Mouse (Mus musculus): Measurements from ENCODE around the gene Tap1. TPM values are rescaled to one million over a fixed set of nuclear protein-coding genes. Genes with fewer than 3 reads are reported as not detected.
A peak's percentile ranks its signal among the peaks of the same experiment; 100 is the strongest.

The Tap1 gene
- polyA plus RNA-seq, 1 experiment from 2014 or later, result 2.4 TPM

DNA sequence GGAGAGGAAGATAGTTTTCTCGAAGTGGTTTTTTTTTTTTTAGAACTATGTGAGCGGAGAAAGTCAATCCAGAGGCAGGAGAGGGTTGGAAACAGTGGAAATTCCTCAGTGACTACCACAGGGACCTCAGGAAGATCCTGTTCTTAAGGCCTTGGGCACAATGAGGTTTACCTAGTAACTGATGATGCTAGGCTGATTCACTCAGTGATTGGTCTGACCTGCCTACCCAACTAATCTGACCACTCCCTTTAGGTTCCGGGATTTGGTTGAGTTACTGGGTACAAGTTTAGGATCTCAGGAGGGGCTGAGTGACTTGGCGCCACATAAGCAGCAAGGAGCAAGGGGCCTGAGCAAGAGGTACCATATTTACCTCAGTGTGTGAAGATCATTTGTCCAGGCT is 34.4 kb upstream of the Tap1 start, which contains the start of gene H2-DMb1:
TSS of gene H2-DMb1 (plus strand) at position 150 of the 400 bp plus-strand sequence.
- 48% methylated on average over 4 of the region's 4 CpGs for WGBS (ENCODE audit: insufficient replicate concordance)
- ATAC-seq (ENCODE audit: low read depth), result no peak

DNA sequence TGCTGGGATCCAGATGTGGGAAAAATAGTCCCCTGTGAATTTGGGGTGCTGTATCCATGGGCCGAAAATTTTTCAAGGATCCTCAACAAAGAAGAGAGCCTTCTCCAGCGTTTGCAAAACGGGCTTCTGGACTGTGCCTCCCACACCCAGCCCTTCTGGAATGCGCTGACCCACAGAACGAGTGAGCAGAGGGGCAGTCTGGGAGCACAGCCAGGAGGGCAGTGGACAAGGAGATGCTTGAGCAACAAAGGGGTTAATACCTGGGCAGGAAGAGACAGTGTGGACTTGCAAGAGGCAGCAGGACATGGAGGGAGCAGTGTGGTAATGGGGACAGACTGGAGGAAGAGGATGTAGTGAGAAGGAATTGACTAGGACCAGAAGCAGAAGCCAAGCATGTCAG is 31.8 kb upstream of the Tap1 start:
- WGBS (ENCODE audit: insufficient replicate concordance), result 55% methylated on average over 5 of the region's 5 CpGs
- H3K9ac ChIP-seq, result no peak overlapping the region
- H3K9me3 ChIP-seq (replicated peaks), result no peaks in the 10 kb centered on the region
- no peak for ATAC-seq (ENCODE audit: low read depth)
- no peaks in the 10 kb centered on the region for H3K27me3 ChIP-seq
- H3K4me2 ChIP-seq, result no peak overlapping the region
- no peak overlapping the region for H3K27ac ChIP-seq
- DNase-seq, result no peak
- no peak overlapping the region for H3K4me3 ChIP-seq (replicated peaks)
- no peaks in the 10 kb centered on the region for H3K36me3 ChIP-seq
- no peaks in the 10 kb centered on the region for H3K4me1 ChIP-seq (replicated peaks)

More for the DNA sequence above, 34.4 kb upstream of the Tap1 start, which contains the start of gene H2-DMb1:
- H3K36me3 ChIP-seq, result no peaks in the 10 kb centered on the region
- no peaks in the 10 kb centered on the region for H3K4me1 ChIP-seq (replicated peaks)
- no peak within 1 kb of the TSS for H3K9ac ChIP-seq
- H3K4me2 ChIP-seq, result no peak within 1 kb of the TSS
- no peak within 1 kb of the TSS for H3K4me3 ChIP-seq (replicated peaks)
- H3K27ac ChIP-seq, result no peak within 1 kb of the TSS
- no peaks in the 10 kb centered on the region for H3K27me3 ChIP-seq
- H3K9me3 ChIP-seq (replicated peaks), result no peaks in the 10 kb centered on the region
- DNase-seq, result no peak

DNA sequence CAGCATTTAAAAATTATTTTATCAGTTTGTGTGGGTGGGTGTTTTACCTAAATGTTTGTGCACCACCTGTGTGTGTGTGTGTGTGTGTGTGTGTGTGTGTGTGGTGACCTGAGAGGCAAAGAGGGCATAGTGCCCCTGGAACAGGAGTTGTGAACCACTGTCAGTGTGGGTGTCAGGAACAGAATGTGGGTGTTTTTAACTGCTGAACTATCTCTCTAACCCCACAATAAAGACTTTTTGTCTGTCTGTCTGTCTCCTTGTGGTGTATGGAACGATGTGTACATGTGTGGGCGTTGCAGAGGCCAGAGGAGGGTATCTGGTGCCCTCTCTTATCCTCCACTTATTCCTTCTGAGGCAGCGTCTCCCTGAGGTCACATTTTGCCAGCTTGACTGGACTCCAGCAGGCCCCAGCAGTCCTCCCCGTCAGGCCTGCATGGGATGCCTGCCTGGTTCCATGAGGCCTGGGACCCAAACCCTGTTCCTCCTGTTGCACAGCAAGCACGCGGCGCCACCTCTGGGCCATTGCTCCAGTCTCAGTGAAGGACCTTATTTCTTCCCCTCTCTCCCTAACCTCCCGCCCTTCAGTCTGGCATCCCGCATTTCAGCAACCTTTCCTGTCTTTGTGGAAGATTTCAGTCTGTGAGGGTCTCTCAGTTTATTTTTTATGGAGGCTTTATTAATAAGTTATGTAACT is 23.0 kb upstream of the Tap1 start:
- H3K9me3 ChIP-seq (replicated peaks), result no peaks in the 10 kb centered on the region
- ATAC-seq (ENCODE audit: low read depth) (no peak), DNase-seq (no peak)
- no peaks in the 10 kb centered on the region for H3K27me3 ChIP-seq
- 46% methylated on average over 9 of the region's 9 CpGs for WGBS (ENCODE audit: insufficient replicate concordance)
- H3K4me1 ChIP-seq (replicated peaks), result no peaks in the 10 kb centered on the region
- H3K9ac ChIP-seq, result no peak overlapping the region
- no peak overlapping the region for H3K4me2 ChIP-seq
- no peak overlapping the region for H3K4me3 ChIP-seq (replicated peaks)
- H3K27ac ChIP-seq, result no peak overlapping the region
- H3K36me3 ChIP-seq, result no peaks in the 10 kb centered on the region

DNA sequence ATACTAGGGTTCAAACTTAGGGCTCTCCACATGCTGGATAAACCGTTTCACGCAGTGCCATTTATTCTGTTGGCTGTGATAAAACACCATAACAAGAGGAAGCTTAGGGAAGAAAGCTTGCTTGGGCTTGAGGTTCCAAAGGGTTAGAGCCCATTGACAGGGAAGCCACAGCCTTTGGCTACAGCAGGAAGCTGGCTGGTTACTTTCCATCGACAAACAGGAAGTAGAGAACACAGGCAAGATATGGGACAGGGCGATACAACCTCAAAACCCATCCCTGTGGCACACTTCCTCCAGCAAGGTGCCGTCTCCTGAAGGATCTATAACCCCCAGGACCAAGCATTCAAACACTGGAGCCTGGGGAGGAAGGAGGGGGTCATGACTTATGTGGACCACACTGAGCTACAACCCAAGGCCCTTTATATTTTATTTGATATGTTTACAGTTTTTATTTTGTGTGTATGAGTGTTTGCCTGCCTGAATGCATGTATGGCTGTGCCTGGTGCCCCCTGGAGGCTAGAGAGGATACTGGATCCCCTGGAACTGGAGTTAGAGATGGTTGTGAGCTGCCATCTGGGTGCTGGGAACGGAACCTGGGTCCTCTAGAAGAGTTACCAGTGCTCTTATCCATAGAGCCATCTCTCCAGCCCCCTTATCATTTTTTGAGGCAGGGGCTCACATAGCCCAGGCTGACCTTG is 22.2 kb upstream of the Tap1 start:
- no peaks in the 10 kb centered on the region for H3K4me1 ChIP-seq (replicated peaks)
- no peak overlapping the region for H3K4me2 ChIP-seq
- H3K9me3 ChIP-seq (replicated peaks), result no peaks in the 10 kb centered on the region
- ATAC-seq (ENCODE audit: low read depth) (no peak), DNase-seq (no peak)
- no peaks in the 10 kb centered on the region for H3K27me3 ChIP-seq
- H3K4me3 ChIP-seq (replicated peaks), result no peak overlapping the region
- no peak overlapping the region for H3K27ac ChIP-seq
- WGBS (ENCODE audit: insufficient replicate concordance), result 34% methylated on average over 6 of the region's 6 CpGs
- H3K36me3 ChIP-seq, result no peaks in the 10 kb centered on the region
- H3K9ac ChIP-seq, result no peak overlapping the region

DNA sequence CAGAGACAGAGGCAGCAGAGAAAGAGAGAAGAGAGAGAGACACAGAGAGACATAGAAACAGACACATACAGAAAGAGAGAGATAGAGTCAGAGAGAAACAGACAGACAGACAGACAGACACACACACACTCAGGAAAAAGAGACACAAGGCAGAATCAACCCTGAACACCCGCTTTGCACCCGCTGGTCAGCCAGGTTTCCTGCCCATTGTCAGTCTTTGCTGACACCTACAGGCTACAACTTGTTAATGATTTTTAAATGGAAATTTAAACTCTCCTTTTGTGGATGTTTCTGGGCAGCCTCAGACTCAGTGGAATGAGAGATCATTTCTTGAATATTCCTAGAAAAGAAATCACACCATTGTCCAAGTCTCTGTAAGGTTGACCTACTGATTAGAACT is 18.1 kb upstream of the Tap1 start:
- no peak overlapping the region for H3K4me2 ChIP-seq
- H3K9me3 ChIP-seq (replicated peaks), result no peaks in the 10 kb centered on the region
- H3K36me3 ChIP-seq, result no peaks in the 10 kb centered on the region
- ATAC-seq (ENCODE audit: low read depth), result no peak
- H3K4me1 ChIP-seq (replicated peaks), result peaks cover 2% of the 10 kb centered on the region; the same call in 1 of the 2 replicates
- no peaks in the 10 kb centered on the region for H3K27me3 ChIP-seq
- WGBS (ENCODE audit: insufficient replicate concordance), result 2% methylated on average over 2 of the region's 2 CpGs
- H3K4me3 ChIP-seq (replicated peaks), result no peak overlapping the region
- no peak overlapping the region for H3K9ac ChIP-seq
- no peak overlapping the region for H3K27ac ChIP-seq
- DNase-seq, result no peak

DNA sequence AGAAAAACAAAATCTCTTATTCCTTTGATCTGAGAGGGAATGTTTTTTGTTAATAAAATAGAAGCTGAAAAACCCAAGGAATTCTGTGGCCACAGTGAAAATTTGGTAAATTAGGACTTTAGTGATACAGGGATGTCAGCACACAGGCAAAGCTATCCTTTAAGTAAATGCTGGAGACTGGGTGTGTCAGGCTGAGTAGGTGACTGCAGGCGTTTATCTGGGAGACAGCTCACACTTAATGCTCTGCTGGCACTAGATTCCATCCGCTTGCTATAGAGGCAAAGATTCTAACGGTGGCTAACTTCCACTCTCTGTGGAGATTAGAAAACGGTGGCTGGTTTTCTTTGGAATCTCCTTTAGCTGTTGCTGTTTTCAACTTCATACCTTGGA is 16.9 kb upstream of the Tap1 start:
- 14% methylated on average over 4 of the region's 4 CpGs for WGBS (ENCODE audit: insufficient replicate concordance)
- no peaks in the 10 kb centered on the region for H3K9me3 ChIP-seq (replicated peaks)
- H3K27ac ChIP-seq, result no peak overlapping the region
- H3K9ac ChIP-seq, result no peak overlapping the region
- no peak overlapping the region for H3K4me3 ChIP-seq (replicated peaks)
- no peak overlapping the region for H3K4me2 ChIP-seq
- peaks cover 2% of the 10 kb centered on the region; the same call in 1 of the 2 replicates for H3K4me1 ChIP-seq (replicated peaks)
- no peaks in the 10 kb centered on the region for H3K36me3 ChIP-seq
- H3K27me3 ChIP-seq, result no peaks in the 10 kb centered on the region
- ATAC-seq (ENCODE audit: low read depth) (no peak), DNase-seq (no peak)

DNA sequence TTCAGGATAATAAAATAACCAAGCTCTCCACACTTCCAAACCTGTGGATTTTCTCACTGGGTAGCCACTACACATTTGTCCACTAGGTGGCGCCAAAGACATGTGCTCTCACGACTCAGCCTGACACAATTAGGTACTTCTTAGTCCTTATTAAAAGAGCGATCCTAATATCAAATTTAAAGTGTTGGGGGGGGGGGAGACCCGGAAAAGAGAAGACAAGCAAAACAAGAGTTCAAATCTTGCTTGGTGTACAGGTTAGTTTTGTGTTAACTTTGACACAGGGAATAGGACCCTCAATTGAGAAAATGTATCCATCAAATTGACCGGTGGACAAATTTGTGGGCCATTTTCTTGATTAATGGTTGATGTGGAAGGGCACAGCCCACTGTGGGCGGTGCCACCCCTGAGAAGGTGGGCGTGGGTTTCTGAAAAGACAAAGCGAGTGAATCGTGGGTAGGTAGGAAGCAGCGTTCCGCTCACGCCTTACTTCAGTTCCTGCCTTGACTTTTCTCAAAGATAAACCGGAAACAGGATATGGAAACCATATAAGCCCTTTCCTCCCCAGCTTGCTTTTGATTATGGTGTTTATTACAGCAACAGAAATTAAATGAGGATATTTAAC is 16.4 kb upstream of the Tap1 start:
- 16% methylated on average over 13 of the region's 13 CpGs for whole genome bisulfite sequencing (ENCODE audit: insufficient replicate concordance)
- Histone ChIP-seq H3K36me3 (no peaks in the 10 kb centered on the region), H3K4me1 (replicated peaks) (peaks cover 2% of the 10 kb centered on the region; the same call in 1 of the 2 replicates), H3K9ac (no peak overlapping the region), H3K9me3 (replicated peaks) (no peaks in the 10 kb centered on the region), H3K27me3 (no peaks in the 10 kb centered on the region), H3K4me3 (replicated peaks) (0 out of 2 replicates have a peak overlapping the region, but pooled peaks have one; percentile 4), H3K4me2 (peak overlapping the region; percentile 44), H3K27ac (no peak overlapping the region; the same call in 1 of the 2 replicates)
- peak; percentile 50 for DNase-seq
- no peak for ATAC-seq (ENCODE audit: low read depth)

DNA sequence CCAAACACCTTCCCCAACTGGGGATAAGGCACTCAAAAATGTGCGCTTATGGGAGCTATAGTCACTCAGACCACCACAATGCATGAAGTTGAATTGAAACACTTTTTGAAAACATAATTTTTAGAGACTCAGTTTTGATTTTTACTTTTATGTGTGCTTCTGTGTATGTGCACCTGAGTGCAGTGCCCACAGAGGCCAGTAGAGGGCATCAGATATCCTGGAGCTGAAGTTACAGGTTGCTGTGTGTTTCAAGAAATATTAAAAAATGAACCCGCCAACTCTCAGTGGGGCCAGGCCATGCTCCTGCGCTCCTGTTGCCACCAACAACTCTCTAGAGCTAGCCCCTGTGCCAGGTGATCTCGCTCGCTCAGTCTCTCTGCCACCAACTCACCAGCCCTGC is 14.8 kb upstream of the Tap1 start:
- no peaks in the 10 kb centered on the region for H3K27me3 ChIP-seq
- H3K4me1 ChIP-seq (replicated peaks), result peaks cover 2% of the 10 kb centered on the region; the same call in 1 of the 2 replicates
- H3K4me3 ChIP-seq (replicated peaks), result no peak overlapping the region
- peaks cover 7% of the 10 kb centered on the region; the same call in 1 of the 2 replicates for H3K9me3 ChIP-seq (replicated peaks)
- no peak overlapping the region for H3K9ac ChIP-seq
- no peaks in the 10 kb centered on the region for H3K36me3 ChIP-seq
- WGBS (ENCODE audit: insufficient replicate concordance), result 91% methylated on average over 5 of the region's 5 CpGs
- no peak overlapping the region for H3K4me2 ChIP-seq
- no peak for DNase-seq
- ATAC-seq (ENCODE audit: low read depth), result no peak
- no peak overlapping the region for H3K27ac ChIP-seq

DNA sequence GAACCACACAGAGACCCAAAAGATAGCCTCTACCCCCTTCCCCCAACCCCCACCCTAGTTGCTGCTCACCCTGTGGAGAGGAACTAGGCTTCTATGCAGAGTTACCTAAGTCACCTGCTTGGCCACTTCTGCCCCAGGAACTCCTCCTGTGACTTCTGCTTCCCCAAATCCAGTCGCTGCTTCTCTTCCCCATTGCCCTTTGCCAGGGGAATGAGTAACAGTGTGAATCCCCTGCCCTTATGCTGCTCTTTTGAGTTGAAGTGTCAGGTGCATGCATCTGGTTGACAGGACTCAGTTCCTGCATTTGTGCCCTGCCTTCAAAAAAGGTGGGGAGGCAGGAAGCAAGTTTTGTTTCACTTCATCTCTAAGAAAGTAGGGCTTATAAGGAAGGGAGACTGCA is 13.3 kb upstream of the Tap1 start:
- no peak overlapping the region for H3K4me2 ChIP-seq
- no peak overlapping the region for H3K9ac ChIP-seq
- no peak overlapping the region for H3K4me3 ChIP-seq (replicated peaks)
- peaks cover 9% of the 10 kb centered on the region; the same call in 1 of the 2 replicates for H3K9me3 ChIP-seq (replicated peaks)
- no peaks in the 10 kb centered on the region for H3K27me3 ChIP-seq
- H3K4me1 ChIP-seq (replicated peaks), result peaks cover 2% of the 10 kb centered on the region; the same call in 1 of the 2 replicates
- WGBS (ENCODE audit: insufficient replicate concordance), result 29% methylated on average over 1 of the region's 1 CpGs
- H3K36me3 ChIP-seq, result no peaks in the 10 kb centered on the region
- ATAC-seq (ENCODE audit: low read depth) (no peak), DNase-seq (no peak)
- H3K27ac ChIP-seq, result no peak overlapping the region

DNA sequence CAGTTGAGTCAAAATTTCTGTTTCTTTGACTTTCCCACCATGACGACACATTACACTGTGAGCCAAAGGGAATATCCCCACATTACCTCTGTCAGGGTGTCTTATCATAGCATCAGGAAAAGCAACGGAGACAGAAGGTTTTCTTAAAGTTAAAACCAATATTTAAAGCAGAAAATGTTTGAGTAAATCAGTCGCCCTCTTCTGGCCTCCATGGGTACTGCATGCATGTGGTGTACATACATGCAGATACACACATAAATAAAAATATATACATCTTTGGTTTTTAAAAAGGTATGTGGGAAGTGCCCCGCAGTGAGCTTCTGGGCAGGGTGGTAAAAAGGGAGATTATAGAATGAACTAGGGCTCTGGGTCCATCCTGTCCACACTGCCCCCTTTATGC is 10.2 kb upstream of the Tap1 start:
- no peak overlapping the region for H3K27ac ChIP-seq
- no peak overlapping the region for H3K4me2 ChIP-seq
- 0 out of 2 replicates have a peak, but pooled peaks cover 2% of the 10 kb centered on the region for H3K27me3 ChIP-seq
- no peaks in the 10 kb centered on the region for H3K36me3 ChIP-seq
- peaks cover 9% of the 10 kb centered on the region; the same call in 1 of the 2 replicates for H3K9me3 ChIP-seq (replicated peaks)
- 58% methylated on average over 4 of the region's 4 CpGs for WGBS (ENCODE audit: insufficient replicate concordance)
- H3K9ac ChIP-seq, result no peak overlapping the region
- H3K4me3 ChIP-seq (replicated peaks), result no peak overlapping the region
- ATAC-seq (ENCODE audit: low read depth), result no peak
- DNase-seq, result no peak
- H3K4me1 ChIP-seq (replicated peaks), result 0 out of 2 replicates have a peak, but pooled peaks cover 3% of the 10 kb centered on the region

DNA sequence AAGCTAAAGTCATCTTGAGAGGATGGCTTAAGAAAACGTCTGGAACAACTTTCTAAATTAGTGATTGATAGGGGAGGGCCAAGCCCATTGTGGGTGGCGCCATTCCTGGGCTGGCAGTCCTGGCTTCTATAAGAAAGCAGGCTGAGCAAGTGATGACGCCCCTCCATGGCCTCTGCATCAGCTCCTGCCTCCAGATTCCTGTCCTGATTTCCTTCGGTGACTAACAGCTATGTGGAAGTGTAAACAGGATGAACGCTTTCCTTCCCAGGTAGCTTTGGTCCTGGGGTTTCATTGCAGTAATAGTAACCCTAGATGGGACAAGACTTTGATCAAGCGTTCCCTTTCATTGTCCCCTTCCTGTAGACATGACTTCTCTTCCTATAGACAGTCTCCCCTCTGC is 8.3 kb upstream of the Tap1 start:
- ATAC-seq (ENCODE audit: low read depth), result no peak
- no peak overlapping the region for H3K9ac ChIP-seq
- H3K4me3 ChIP-seq (replicated peaks), result no peak overlapping the region
- DNase-seq, result no peak
- H3K4me2 ChIP-seq, result no peak overlapping the region
- H3K27me3 ChIP-seq, result peaks cover 12% of the 10 kb centered on the region
- no peaks in the 10 kb centered on the region for H3K36me3 ChIP-seq
- H3K9me3 ChIP-seq (replicated peaks), result peaks cover 9% of the 10 kb centered on the region; the same call in 1 of the 2 replicates
- 46% methylated on average over 6 of the region's 6 CpGs for WGBS (ENCODE audit: insufficient replicate concordance)
- H3K4me1 ChIP-seq (replicated peaks), result 0 out of 2 replicates have a peak, but pooled peaks cover 6% of the 10 kb centered on the region
- H3K27ac ChIP-seq, result no peak overlapping the region
